Mouse (Mus musculus) olfactory bulb, adult 2 months (tissue): Measurements from ENCODE around the gene Helt.

Experiments
- CTCF ChIP-seq: fragments of 200-500 bp; IDR thresholded peaks from 2 replicates; pipeline ENCODE4 v1.5.1; 2012; ENCODE audit warnings: low read depth, mild to moderate bottlenecking, low read length, moderate library complexity; ENCODE audit not compliant: insufficient read depth
- POLR2A ChIP-seq: fragments of 200-500 bp; IDR thresholded peaks from 2 replicates; pipeline ENCODE4 v1.6.1; 2012; ENCODE audit warnings: mild to moderate bottlenecking, low read depth, low read length, moderate library complexity; ENCODE audit not compliant: insufficient read depth

- TF ChIP-seq CTCF (no peak), POLR2A (no peak)
Observed at GRCm38 (mm10) chr8:46318802-46319201, 24.3 kb upstream of the Helt start.
